Mouse (Mus musculus): ENCODE data around the gene Acsf2.
"Not testable (repeated sequence)": the region's sequence is repeated elsewhere in the genome, so short reads cannot be mapped to it uniquely, and the experiment has no call there.

Gene Acsf2

GRCm38 (mm10) chr11:94601321-94602281, at the start of gene Acsf2:
Acsf2 (minus strand) TSS chr11:94601871.
- DNase-seq (ENCODE audit: low spot score): peak; percentile 83

DNA sequence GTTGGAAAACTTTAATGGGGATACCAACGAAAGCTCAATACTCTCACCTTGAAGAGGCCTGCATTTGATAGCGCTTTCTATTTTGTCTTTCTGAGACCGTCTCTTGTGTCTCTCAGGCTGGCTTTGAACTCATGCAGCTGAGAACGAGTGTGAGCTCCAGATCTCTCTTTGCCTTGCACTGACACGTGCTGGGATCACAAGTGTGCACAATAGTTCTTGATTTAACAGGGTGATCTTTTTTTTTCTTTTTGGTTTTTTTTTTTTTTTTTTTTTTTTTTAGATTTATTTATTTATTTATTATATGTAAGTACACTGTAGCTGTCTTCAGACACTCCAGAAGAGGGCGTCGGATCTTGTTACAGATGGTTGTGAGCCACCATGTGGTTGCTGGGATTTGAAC, 49.6 kb upstream of the Acsf2 start:
- DNase-seq (ENCODE audit: low spot score): not testable (repeated sequence)

DNA sequence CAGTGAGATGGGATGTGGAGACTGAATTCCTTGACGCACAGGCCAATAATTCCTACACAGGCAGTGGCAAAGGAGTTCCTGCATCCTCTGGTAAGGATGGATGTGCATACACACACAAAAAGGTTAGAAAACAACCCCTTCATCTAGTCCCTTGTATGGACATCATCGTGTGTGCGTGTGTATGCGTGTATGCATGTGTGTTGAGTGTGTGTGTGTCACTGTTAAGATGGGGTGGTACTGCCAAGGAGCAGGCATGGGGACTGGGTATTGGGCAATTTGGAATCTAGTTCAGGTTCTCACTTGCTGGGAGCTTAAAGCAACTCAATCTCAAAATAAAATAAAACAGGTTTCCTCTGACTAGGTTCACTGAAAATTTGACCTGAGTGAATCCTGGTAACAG, 44.8 kb upstream of the Acsf2 start:
- DNase-seq (ENCODE audit: low spot score): no peak

- DNase-seq (ENCODE audit: low spot score): no peak
Measured at GRCm38 (mm10) chr11:94644461-94645219, 43.0 kb upstream of the Acsf2 start.

- DNase-seq (ENCODE audit: low spot score): no peak
Measured at GRCm38 (mm10) chr11:94634431-94634830, 32.8 kb upstream of the Acsf2 start.

DNA sequence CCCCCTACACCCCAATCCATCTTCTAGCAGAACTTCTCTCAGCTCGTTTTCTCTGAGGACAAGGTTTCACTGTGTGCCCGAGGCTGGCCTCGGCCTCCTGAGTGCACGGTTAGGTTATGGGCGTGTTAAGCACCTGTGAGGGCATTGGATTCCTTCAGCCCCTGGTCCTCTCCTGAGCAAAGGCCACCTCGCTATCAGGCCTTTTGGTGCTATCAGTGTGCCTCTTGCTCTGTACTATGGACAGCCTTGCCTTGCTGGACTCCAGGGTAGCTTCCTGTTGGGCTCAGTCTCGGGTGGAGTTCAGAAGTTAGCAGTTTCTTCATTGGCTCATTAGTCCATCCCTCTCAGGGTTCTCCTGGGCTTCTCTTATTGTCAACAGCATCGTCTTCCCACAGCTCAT, 31.3 kb upstream of the Acsf2 start:
- no peak for DNase-seq (ENCODE audit: low spot score)

- no peak for DNase-seq (ENCODE audit: low spot score)
Measured at GRCm38 (mm10) chr11:94631969-94632368, 30.3 kb upstream of the Acsf2 start.

DNA sequence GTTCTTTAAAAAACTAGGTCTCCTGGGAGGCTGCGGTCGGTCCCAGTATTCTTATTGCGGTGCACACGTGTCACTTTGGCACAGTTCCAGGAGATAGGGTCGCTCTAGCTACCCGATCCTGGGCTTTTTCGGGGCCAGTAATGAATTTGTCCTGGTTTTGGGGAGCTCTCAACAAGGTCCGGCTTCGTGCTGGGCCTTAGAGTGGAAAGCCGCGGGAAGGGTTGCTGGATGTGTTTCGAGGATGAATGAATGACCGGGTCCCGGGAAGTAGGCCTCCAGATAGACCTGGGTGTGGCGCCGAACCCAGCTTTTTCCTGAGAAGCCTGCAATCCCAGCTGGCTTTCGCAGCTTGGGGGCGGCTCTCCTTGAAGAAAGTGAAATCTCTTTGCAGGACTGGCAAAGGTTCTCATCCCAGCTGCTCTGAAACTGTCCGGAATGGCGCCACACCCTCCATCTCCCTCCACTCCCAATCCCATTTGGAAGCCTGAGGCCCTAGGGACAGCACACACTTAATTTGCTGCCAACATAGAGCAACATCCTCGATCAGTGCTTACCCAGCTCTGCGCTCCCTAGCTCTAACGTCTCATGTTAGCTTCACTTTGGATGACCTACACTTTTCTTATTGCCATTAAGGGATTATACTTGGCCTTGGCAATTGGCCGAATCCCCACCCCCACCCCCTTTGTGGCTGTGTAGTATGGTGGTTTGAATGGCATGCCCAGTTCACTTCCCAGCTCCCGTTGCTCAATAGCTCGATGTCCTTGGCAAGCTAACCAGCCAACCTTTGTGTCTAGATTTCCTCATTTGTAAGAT, 28.7 kb upstream of the Acsf2 start:
- DNase-seq (ENCODE audit: low spot score): peak; percentile 97

DNA sequence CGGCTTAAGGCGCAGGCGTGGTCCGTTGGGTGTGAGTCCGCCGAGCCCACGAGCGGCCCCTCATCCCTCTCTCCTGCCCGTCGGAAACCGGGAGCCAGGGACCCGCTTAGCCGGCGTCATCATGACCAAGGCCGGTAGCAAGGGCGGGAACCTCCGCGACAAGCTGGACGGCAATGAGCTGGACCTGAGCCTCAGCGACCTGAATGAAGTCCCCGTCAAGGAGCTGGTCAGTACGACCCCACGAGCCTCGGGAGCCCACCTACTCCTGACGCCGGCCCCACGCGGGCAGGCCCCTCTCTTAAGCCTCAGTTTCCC, 28.2 kb upstream of the Acsf2 start:
- DNase-seq (ENCODE audit: low spot score): no peak

- peak; percentile 91 for DNase-seq (ENCODE audit: low spot score)
Measured at GRCm38 (mm10) chr11:94629199-94629883, 27.7 kb upstream of the Acsf2 start, which contains the start of gene Lrrc59. Lrrc59 (plus strand) TSS chr11:94629767.

DNA sequence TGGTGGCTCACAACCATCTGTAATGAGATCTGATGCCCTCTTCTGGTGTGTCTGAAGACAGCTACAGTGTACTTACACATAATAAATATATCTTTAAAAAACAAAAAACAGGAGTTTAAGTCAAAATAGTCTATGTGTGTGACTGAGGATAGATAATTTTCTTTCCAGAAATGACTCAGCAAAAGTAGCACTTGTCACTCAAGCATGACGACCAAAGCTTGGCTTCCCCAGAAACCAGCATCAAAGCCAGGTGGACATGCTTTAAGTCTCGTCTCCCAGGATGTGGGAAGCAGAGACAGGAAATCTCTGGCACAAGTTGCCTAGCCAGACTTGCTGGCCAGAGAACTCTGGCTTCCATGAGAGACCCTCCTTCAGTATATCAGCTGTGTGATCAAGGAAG, 20.5 kb upstream of the Acsf2 start:
- no peak for DNase-seq (ENCODE audit: low spot score)

- DNase-seq (ENCODE audit: low spot score): no peak
Measured at GRCm38 (mm10) chr11:94621458-94621852, 19.8 kb upstream of the Acsf2 start.

GRCm38 (mm10) chr11:94620766-94621457, 19.2 kb upstream of the Acsf2 start:
- peak; percentile 74 for DNase-seq (ENCODE audit: low spot score)

DNA sequence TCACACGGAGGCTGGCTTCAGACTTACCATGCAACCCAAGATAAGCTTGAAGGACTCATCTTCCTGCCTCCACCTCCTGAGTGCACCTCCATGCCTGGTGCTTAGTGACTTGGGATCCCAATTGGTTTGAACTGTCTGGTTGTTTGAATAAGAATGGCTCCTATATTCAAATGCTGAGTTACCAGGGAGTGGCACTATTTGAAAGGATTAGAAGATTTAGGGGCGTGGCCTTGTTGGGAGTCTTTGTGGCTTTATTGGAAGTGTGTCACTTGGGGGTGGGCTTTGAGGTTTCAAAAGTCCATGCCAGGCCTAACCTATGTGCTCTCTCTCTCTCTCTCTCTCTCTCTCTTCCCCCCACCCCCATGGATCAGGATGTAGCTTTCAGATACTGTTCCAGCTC, 16.0 kb upstream of the Acsf2 start:
- no peak for DNase-seq (ENCODE audit: low spot score)

GRCm38 (mm10) chr11:94615494-94615893, 13.8 kb upstream of the Acsf2 start:
- DNase-seq (ENCODE audit: low spot score): peak; percentile 42

DNA sequence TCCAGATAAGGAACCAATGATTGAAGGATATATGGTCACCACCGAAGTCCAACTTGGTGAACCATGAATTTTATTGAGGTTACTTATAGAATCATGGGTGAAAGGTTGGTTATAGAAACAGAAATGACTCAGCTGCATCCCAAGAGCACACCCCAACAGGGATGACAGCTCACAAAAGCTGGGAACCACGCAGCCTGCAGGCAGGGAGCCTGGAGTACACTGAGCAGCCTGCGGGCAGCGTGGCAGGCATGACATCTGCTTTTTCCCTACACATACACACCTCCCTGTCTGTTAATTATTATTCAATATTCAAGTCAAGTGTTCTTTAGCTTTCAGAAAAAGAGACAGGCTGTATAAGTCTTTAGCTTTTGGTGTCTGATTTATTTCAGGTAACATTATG, 12.9 kb upstream of the Acsf2 start:
- no peak for DNase-seq (ENCODE audit: low spot score)

- peak; percentile 49 for DNase-seq (ENCODE audit: low spot score)
Measured at GRCm38 (mm10) chr11:94610744-94611740, 9.4 kb upstream of the Acsf2 start.

GRCm38 (mm10) chr11:94602356-94602955, 785 bp upstream of the Acsf2 start:
- DNase-seq (ENCODE audit: low spot score): peak; percentile 28

DNA sequence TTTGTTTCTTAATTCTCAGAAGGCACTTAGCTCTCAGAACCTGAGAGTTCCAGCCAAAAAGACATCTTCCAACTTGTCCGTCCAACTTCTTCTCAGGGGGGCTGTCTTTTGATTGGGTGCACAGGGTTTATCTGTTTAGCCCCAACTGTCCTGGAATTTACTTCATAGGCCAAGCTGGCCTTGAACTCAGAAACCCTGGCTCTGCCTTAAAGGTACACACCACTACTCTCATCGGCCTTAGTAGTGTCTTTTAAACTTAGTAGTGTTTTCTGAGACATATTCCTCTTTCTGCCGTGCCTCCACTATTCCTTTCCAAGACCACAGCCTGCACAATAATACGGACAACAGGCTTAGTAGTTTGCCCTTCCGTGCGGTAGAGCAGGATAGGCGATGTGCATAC, 1.2 kb downstream of the Acsf2 start:
- no peak for DNase-seq (ENCODE audit: low spot score)
